Mouse (Mus musculus): ENCODE measurements around the gene Thap11.

Gene Thap11

DNA sequence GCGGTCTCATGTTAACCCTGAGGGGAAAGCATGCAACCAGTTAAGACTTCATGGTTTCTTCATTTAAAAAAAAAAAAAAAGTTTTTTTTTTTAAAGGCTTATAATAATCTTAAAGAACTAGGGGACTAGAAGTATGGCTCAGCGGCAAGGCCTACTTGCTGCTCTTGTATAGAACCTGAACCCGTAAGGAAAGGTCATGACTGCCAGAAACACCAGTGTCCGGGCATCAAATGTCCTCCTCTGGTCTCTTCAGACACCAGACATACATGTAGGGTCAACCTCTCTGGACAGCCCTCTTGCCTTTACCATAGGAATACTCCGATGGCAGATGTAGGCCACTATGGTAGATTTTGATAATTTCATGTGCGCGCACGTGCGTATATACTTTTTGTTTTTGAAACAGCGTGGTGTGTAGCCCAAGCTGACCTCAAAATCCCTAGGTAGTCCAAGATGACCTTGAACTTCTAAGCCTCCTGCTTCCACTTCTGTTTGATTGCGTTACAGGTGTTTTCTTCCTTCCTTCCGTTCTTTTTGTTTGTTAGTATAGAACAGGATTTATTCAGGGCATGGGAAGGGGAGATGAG, 2.7 kb upstream of the Thap11 start:
- no peak for DNase-seq

DNA sequence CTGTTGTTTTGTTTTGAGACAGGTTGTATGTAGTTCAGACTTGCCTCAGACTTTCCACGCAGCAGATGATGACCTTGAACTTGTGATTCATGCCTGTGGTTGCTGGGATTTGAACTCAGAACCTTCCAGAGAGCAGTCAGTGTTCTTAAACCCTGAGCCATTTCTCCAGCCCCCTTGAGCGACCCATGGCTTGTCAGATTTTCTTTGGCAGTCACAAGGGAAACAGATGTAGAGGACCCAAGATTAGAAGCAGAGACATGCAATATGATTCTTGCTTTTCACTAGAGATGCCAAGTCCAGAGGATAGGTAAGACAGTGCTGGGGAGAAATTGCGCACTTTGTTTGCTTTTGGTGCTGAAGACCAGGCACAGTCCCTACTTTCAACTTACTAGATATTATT, 1.8 kb upstream of the Thap11 start, which contains the start of gene Cenpt:
TSS of gene Cenpt (minus strand) at position 101 of the 400 bp plus-strand sequence.
- no peak for DNase-seq

DNA sequence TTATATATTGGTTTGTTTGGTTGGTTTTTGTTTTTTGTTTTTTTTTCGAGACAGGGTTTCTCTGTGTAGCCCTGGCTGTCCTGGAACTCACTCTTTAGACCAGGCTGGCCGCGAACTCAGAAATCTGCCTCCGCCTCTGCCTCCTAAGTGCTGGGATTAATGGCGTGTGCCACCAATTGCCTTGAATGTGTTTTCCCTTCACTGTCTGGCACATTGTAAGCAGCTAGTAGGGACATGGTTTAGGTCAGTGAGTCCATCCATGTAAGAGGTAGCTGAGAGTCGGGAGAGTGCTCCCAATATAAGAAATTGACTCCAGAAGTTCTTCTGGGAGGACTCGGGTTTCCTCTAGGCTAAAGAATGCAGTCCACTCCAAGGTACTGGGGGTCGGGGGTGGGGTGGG, 629 bp upstream of the Thap11 start:
- no peak for DNase-seq

DNA sequence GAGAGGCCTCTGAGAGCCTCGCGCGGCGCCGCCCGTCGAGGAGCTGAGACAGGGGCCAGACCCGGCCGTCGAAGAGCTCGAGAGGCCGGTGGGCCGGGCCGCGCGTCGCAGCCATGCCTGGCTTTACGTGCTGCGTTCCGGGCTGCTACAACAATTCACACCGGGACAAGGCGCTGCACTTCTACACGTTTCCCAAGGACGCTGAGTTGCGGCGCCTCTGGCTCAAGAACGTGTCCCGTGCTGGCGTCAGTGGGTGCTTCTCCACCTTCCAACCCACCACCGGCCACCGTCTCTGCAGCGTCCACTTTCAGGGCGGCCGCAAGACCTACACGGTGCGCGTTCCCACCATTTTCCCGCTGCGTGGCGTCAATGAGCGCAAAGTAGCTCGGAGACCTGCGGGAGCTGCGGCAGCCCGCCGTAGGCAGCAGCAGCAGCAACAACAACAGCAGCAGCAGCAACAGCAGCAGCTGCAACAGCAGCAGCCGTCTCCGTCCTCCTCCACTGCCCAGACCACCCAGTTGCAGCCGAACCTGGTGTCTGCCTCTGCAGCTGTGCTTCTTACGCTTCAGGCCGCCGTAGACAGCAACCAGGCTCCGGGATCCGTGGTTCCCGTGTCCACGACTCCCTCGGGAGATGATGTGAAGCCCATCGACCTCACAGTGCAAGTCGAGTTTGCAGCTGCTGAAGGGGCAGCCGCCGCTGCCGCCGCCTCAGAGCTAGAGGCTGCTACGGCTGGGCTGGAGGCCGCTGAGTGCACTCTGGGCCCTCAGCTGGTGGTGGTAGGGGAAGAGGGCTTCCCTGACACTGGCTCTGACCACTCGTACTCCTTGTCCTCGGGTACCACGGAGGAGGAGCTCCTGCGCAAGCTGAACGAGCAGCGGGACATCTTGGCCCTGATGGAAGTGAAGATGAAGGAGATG, 576 bp downstream of the Thap11 start:
- DNase-seq, result peak in 1 of 2 experiments; percentile 42

DNA sequence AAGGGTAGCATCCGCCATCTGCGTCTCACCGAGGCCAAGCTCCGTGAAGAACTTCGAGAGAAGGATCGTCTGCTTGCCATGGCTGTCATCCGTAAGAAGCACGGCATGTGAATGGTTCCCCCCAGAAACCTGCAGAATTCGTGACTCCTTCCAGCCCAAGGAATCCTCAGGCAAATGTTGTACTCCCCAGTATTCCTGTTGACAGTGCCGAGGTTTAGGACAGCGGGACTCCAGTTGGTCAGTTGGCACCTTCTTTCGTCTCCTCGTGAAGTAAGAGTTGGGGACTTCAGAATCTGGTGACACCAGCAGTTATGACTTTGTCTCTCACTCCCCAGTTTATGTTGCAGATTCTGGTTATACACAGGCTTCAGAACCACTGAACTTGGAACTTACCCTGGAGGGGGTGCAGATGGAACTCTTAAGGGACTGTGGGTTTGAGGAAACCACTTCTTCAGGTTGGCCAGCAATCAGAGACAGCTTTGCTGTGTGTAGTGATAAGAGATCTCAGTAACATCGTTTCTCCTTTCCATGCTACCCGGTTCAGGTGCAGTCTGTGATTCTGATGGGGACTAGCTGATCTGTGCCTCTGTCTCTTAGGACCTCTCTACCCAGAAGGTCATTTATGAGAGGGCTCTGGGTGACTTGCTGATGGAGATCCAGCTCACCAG, 1.4 kb downstream of the Thap11 start:
- DNase-seq, result no peak

DNA sequence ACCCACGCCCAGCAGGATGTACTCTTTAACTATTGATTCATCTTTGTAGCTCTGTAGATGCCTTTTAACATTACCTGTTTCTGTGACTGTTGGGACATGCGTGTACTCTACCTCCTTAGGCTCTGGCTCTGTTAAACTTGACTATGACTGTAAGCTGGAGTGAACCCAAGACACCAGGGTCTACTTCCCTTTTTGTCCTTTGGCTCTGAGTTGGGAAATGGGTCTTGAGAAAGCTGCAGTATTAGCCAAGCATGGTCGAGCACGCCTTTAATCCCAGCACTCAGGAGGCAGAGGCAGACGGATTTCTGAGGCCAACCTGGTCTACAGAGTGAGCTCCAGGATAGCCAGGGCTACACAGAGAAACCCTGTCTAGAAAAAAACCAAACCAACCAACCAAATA, 3.6 kb downstream of the Thap11 start:
- DNase-seq, result no peak

DNA sequence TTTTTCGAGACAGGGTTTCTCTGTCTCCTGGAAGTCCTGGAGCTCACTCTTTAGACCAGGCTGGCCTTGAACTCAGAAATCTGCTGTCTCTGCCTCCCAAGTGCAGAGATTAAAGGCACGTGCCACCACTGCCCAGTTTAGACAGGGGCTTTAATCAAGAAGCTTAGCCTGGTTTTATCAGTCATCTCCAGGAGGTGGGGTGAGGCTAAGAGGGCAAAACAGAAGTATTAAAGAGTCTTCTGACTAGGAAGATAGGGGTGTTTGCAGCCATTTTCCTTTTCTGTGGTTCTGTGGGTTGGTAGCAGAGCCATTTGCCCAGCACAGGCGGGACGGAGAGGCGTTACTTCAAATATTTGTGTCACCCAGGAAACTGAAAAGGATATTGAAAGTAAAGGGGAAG, 4.4 kb downstream of the Thap11 start:
- DNase-seq, result no peak

DNA sequence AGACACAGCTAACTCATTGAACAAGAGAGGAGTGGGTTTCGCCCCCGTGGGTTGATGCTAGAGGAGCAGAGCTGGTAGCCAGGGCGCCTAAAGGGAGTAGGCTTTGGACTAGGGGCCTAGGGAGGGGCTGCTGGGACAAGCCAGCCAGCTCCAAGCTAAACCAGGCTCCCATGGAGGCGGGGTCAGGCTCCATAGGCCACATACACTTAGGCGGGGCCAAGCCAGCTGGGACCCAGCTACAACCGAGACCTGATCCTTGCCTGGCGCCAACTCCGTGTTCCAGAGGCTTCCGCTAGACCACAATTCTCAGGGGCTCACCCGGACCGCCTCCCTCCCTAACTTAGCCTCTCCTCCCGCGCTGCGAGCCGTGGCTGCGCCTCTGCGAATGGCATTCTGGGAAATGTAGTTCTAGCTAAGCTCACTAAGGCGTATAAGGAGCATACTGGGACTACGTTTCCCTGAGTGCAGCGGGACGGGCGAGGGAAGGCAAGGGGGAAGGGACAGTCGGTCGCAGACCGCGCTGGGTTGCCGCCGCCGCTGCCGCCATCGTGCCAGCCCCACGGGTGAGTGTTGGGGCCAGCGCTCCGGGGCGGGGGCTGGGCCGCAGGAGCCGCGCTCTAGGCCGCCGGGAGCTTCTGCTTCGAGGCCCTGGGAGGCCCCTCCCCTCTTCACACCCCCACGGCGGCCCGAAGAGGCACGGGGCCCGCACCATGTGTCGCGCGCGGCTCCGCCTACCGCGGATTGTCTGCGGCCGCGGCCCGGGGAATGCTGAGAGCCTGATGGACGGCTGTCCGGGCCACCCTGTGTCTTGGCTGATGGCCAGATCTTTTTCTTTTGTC, 5.4 kb downstream of the Thap11 start, which contains the start of gene Nutf2:
TSS of gene Nutf2 (plus strand) at position 438 of the 839 bp plus-strand sequence.
- DNase-seq, result peak; percentile 96 to 98

DNA sequence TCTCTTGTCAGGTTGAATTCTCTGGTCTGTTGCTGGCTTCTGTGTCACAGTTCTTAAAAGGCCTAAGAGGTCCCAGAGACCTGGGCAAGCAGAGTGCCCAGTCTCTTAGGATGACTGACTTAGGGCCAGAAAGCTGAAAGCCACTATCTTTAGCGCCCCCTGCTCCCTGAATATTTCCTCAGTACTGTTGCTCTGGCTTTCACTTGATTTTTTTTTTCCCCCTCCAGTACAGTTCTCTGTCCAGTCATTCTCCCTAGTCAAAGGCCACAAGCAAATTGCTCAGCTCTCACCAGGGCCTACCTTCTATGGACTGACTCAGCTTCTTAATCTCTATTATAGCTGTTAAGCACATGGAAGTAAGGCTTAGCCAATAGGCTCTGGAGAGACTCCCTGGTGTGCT, 7.0 kb downstream of the Thap11 start:
- no peak for DNase-seq

DNA sequence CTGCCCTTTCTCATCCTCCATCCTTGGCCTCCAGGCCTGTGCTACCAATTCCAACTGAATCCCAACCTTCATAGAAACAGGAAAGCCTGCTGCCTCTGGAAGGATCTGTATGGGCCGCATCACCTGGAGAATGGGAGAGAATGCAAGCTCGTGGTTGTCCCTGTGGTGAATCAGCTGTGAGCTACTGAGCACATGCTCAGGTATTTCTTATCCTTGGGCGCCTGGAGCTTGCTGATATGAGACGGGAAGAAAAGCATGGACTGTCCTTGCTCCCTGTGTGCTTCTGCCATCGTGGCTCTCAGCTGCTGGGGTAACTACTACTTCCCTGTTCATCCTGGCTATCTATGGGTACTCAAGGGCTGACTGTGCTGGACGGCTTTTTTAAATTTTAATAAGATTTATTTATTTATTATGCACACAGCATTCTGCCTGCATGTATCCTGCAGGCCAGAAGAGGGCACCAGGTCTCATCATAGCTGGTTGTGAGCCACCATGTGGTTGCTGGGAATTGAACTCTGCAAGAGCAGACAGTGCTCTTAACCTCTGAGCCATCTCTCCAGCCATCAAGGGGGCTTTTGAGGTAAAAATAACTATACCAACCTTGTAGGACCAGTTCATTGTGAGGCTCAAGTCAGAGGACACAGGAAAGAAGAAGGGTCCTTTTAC, 11.6 kb downstream of the Thap11 start:
- no peak for DNase-seq

DNA sequence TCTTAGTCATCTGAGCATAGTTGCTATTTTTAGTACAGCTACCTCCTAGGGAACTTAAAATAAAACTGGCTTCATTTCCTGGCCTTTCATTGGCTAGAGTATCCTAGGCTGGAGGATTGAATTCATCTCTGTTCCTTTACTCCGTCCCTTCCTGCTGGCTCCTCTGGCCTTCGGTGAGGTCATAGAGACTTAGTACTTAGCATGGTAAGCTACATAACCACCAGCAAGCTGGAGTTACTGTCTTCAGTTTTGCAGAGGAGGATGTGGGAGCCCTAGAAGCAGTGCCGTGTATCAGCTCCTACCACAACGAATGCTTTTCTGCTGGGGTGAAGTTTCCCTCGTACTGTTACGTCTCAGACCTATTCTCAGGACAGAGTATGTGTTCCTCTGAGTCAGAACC, 19.4 kb downstream of the Thap11 start:
- DNase-seq, result no peak

DNA sequence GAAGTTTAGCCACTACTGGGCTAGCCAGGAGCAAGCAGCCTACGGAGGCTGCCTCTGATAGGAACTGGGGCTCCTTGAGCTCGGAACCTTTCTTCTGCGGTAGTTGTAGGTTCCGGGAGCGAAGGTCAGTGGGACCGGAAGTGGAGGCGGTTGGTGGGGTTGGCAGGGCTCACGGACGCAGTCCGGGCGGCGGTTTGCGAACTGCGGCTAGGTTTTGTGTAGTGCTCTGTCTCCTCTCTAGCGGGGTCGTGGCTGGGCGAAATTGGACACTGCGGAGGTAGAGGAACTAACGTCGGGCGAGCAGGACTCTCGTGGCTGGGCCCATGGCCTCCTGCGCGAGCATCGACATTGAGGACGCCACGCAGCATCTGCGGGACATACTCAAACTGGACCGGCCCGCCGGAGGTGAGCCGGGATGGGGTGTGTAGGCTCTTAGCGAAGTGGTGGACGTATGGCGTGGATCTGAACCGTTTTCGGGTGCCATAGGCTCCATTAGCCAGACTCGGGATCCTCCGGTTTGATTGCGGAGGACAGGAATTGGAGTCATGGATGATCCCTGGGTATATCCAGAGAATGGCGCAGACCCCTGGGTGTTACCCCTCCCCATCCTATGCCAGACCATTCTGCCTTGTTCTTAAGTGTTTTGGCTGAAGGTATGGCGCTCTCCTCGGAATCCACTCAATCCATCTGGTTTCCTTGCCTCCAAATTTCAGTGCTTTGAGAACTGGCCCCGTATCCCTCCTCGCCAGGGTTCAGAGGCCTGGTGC, 26.0 kb downstream of the Thap11 start, which contains the start of gene Edc4:
TSS of gene Edc4 (plus strand) at position 128 of the 767 bp plus-strand sequence.
- DNase-seq, result peak; percentile 70 to 89

DNA sequence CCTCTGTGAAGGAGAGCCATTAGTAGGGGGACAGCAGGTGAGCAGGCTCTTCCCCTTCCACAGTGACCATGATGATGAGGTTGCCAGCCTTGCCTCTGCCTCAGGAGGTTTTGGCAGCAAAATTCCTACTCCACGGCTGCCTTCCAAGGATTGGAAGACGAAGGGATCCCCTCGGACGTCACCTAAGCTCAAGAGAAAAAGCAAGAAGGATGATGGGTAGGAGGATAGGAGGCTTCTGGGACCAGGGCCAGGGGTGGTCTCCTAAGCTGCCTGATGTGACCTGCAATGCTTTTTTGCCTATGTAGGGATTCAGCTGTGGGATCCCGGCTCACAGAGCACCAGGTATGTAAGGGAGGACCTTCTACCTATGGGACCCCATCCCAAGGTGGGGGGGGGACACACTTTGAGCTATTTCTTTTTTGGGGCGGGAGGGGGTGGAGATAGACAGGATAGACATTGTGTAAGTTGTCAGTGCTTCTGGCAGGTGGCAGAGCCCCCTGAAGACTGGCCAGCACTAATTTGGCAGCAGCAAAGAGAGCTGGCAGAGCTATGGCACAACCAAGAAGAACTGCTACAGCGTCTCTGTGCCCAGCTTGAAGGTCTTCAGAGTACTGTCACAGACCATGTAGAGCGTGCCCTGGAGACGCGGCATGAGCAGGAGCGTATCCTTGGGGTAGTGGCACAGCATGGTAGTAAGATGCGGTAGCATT, 35.0 kb downstream of the Thap11 start:
- no peak for DNase-seq

DNA sequence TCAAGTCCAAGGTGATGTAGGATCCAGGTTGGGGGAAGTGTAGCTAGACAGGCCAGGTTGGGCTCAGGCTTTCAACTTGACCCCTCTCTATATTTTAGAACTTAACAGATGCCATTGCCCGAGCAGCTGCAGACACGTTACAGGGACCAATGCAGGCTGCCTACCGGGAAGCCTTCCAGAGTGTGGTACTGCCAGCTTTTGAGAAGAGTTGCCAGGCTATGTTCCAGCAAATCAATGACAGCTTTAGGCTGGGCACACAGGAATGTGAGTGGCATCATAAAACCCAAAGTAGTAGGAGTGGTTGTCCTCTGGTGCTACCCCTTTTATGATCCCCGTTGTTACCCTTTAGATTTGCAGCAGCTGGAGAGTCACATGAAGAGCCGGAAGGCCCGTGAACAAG, 35.9 kb downstream of the Thap11 start:
- DNase-seq, result no peak

DNA sequence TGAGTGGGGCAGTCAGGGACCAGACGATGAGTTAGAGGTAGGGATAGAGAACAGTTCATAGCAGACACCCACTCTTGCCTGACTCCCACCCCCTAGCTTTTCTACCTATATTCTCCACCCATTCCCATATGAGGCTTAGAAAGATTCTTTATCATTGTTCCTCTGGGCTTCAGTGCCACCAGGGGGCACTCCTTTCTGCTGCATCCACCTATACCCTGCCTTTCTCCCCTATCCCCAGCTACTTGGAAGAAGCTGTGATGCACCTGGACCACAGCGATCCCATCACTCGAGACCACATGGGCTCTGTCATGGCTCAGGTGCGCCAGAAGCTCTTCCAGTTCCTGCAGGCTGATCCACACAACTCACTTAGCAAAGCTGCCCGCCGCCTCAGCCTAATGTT, 37.5 kb downstream of the Thap11 start:
- DNase-seq, result peak in 1 of 2 experiments; percentile 30

DNA sequence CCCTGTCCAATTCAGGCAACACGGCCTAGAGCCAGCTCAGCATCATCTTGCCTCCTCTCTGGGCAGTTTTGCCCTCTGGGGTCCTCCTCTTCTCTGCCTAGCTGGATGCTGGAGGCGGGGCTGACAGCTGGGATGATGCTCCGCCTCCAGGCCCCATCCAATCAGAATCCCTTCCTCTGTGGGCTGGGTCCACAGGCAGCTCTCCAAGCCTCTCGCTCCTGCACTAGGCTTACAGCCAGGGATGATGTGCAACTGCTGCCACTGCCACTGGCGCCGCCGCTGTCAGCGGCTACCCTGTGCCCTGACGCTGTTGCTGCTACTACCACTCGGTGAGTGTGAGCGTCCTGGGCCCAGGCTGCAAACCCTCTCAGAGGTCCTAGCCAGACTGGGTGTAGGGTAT, 38.4 kb downstream of the Thap11 start, which contains the start of gene Nrn1l:
TSS of gene Nrn1l (plus strand) at position 229 of the 400 bp plus-strand sequence.
- DNase-seq, result peak; percentile 72 to 73

DNA sequence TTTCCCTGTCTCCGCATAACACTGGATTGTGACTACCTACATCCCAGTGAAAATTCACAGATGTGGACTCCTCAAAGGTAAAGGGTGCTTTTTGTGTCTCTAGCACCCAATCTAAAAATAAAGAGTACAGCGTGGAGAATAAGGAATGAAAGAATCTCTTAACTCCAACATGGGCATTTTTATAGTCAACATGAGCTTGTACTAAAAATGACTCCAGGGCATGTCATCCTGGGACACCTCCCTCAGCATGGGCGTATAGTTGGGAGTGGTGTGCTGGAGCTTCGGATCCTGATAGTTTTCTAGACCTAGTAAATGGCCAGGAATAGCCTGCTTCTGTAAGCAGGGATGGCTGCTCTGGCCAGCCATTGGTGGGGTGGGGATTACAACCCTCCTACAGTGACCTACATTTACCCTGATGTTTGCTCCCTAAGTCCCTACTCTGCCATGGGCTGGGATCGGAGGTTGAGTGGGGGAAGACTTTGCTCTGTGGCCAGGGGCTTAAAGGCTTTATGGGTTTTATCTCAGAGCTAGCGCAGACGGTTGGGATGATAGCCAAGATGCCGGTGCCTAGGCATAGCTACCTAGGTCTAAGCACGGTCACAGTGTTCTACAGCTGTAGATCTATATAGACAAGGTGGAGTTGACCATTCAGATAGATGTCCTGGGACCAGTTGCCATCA, 43.0 kb downstream of the Thap11 start:
- DNase-seq, result no peak

DNA sequence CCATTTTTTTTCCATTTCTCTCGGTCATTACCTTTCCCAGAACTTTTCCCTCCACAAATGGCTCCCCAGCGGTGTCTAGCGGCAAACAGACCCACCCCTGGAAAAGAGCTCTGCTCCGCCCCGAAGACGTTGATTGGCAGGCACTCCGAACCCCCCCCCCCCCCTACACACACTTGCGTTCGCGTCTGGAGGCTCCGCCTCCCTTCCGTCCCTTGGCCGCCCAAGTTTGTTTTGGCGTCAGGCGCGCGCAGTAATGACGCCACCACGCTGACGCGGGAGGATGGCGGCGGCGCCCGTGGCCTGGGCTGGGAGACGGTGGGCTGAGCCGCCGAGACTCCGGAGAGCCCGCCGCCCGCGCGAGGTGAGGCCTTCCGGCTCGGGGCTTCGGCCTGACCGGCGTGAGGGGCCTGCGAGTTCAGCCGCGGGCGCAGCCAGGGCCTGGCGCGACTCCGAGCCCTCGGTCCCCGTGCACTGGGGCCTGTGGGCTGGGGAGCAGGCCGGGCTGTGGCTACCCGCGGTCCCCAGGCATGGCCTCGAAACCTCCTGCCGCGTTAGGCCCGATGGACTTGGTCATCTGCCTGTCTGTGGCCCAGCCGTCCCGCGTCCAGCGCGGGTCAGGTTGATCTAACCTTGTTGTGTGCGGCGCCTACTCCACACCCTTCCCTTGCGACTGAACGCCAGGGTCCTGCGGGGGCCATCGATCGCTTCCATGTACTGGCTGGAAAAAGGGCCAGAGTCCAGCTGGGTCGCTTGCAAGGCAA, 45.4 kb downstream of the Thap11 start, which contains the start of gene Pskh1:
TSS of gene Pskh1 (plus strand) at position 262 of the 761 bp plus-strand sequence.
- peak; percentile 84 to 91 for DNase-seq

All from kidney, adult 8-10 months (tissue).